Mouse (Mus musculus): ENCODE data around the gene Rad1.
"Not testable (repeated sequence)": the region's sequence is repeated elsewhere in the genome, so short reads cannot be mapped to it uniquely, and the experiment has no call there.

Rad1 gene

GRCm38 (mm10) chr15:10515166-10515565, 29.3 kb downstream of the Rad1 start:
- no peak for DNase-seq (ENCODE audit: low spot score)

DNA sequence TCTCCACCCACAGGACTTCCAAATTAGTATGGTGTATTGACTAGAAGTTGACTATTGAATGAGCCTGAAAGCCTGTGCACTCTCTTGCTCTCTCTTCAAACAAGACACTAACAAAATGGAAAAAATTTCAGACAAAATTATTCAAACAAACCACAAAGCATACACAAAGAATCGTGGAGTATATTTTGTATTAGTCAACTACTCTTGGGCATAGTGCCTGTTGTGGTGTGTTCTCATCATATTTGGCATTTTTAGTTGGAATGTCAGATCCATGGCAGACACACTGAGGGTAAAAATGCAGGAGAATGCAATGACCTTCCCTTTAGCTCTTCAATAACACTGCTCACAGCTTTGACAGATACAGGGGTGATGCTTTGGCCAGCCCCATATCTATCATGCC, 40.1 kb downstream of the Rad1 start:
- no peak for DNase-seq (ENCODE audit: low spot score)

DNA sequence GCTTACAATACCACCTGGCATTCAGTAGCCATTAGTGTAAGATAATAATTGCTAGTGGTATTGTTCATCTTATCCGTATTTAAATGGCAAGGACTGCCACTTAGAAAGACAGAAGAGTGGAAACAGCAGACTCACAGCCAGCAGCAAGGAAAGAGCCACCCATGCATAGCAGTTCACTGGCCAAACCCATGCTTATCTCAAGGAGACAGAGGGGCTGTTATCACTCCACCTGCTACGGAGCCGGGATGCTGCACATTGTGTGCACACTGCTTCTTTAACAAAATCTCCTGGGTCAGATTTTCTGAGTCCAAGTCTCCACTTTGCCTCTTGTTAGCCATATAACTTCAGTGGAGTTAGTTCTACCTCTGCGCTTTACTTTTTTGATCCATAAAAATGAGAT, 45.5 kb downstream of the Rad1 start:
- no peak for DNase-seq (ENCODE audit: low spot score)

GRCm38 (mm10) chr15:10533361-10533760, 47.5 kb downstream of the Rad1 start:
- DNase-seq (ENCODE audit: low spot score): not testable (repeated sequence)

- no peak for DNase-seq (ENCODE audit: low spot score)
Observed at GRCm38 (mm10) chr15:10534591-10534990, 48.8 kb downstream of the Rad1 start.

GRCm38 (mm10) chr15:10535969-10536368, 50.2 kb downstream of the Rad1 start:
- no peak for DNase-seq (ENCODE audit: low spot score)

DNA sequence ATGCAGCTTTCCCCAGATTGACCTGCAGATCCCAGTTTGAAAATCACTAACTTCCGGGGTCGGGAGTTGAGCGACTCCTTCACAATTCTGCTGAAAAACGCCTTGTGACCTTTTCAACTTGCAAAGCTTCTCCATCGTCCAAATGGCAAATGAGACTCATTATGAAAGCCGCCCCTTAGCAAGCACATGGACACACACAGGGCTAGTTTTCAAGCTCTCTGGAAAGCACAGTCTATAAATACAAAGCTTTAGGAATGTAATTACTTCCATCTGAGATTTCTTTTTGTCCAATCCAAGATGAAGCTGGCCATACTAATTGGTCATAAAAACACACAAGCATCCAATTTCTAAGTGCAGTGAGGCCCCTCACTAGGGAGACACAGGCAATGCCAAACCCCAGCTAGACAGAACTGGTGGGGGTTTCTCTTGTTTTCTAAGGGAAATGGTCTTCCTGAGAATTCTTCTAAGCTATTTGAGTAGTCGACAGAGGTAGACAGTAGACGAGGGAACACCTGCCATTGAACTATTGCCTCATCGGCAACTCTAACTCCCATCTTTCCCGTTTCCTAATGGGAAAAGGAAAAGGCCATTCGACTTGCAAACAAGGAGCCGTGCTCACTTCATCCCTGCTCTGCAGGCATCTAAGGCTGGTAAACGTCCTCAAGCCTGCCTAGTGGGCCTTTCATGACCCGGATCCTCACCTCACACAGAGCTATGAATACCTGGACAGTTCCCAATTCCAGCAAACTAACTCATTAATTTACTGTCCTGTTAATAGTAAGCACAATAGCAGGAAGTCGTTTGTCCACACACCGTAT, 54.7 kb downstream of the Rad1 start:
- no peak for DNase-seq (ENCODE audit: low spot score)

Measured in urinary bladder, postnatal 14 days (tissue).